ENCODE assay signal across 11 mouse cellular contexts in genomic region chr19:24797606-24798005, GRCm38 (mm10).
DNase-seq lines count a peak whose midpoint lies in the region; ATAC-seq lines count a peak whose summit lies in the region.
"Had no signal": no experiment of that assay in that cellular context is flagged by ENCODE, and none has a peak within 500 bp of the region (broad histone marks: within the 10 kb centered on the region; RNA-seq: fewer than 3 reads in every experiment).

No protein-coding gene starts in this region.

- DNase-seq in intestine, embryonic 14.5 days (ENCODE audit: low spot score), result peak; percentile 49
- DNase-seq in skeletal muscle tissue, adult 2 months (ENCODE audit: low read depth, low spot score), result peak; percentile 13
- DNase-seq in hindbrain, embryonic 10.5 days (ENCODE audit: low spot score), result no peak
- DNase-seq in urinary bladder, adult 18-20 months (ENCODE audit: low spot score in 2 of 2), result no peak
- DNase-seq: adrenal gland, adult 8-10 months had no signal

- no peak for ATAC-seq in intestine, embryonic 14.5 days (replicated peaks; ENCODE audit: low FRiP score, low TSS enrichment, low read depth)
- ATAC-seq in intestine, embryonic 15.5 days, result no peak
- peak; percentile 54 for ATAC-seq in heart, embryonic 12.5 days (ENCODE audit: insufficient number of reproducible peaks, low FRiP score)
- peak; percentile 75 for ATAC-seq in kidney, embryonic 16.5 days (ENCODE audit: low FRiP score, low TSS enrichment)
- ATAC-seq in monocyte, adult 5-6 weeks (replicated peaks; ENCODE audit: insufficient number of reproducible peaks, low FRiP score, low TSS enrichment, poor library complexity, severe bottlenecking), result no peak

- WGBS in intestine, embryonic 14.5 days, result 43% methylated on average over 9 of the region's 9 CpGs
- 59% methylated on average over 9 of the region's 9 CpGs for WGBS in intestine, embryonic 15.5 days
- 51% methylated on average over 9 of the region's 9 CpGs for WGBS in heart, embryonic 12.5 days
- 39% methylated on average over 9 of the region's 9 CpGs for WGBS in kidney, embryonic 16.5 days
- 76% methylated on average over 9 of the region's 9 CpGs for WGBS in hindbrain, embryonic 10.5 days

- H3K27ac ChIP-seq in intestine, embryonic 14.5 days (ENCODE audit: low read depth), result peak overlapping the region; percentile 51; the same call in 1 of the 2 replicates
- no peak overlapping the region for H3K27ac ChIP-seq in intestine, embryonic 15.5 days
- peak overlapping the region; percentile 47; the same call in 1 of the 2 replicates for H3K27ac ChIP-seq in heart, embryonic 12.5 days (ENCODE audit: poor library complexity, severe bottlenecking)
- H3K27ac ChIP-seq in kidney, embryonic 16.5 days (ENCODE audit: low read length), result peak overlapping the region; percentile 75
- no peak overlapping the region for H3K27ac ChIP-seq in hindbrain, embryonic 10.5 days
- H3K27ac ChIP-seq: embryonic facial prominence, embryonic 12.5 days had no signal

- no peak overlapping the region for H3K9ac ChIP-seq in intestine, embryonic 14.5 days (ENCODE audit: low read length)
- H3K9ac ChIP-seq in intestine, embryonic 15.5 days, result no peak overlapping the region
- H3K9ac ChIP-seq in heart, embryonic 12.5 days, result no peak overlapping the region
- H3K9ac ChIP-seq in kidney, embryonic 16.5 days (replicated peaks; ENCODE audit: low read length), result no peak overlapping the region
- H3K9ac ChIP-seq: embryonic facial prominence, embryonic 12.5 days had no signal

- H3K36me3 ChIP-seq in intestine, embryonic 14.5 days (ENCODE audit: control insufficient read depth, insufficient read depth, low read length), result no peaks in the 10 kb centered on the region
- H3K36me3 ChIP-seq in intestine, embryonic 15.5 days, result no peaks in the 10 kb centered on the region
- no peaks in the 10 kb centered on the region for H3K36me3 ChIP-seq in heart, embryonic 12.5 days
- H3K36me3 ChIP-seq in kidney, embryonic 16.5 days (ENCODE audit: insufficient read depth, low read length), result no peaks in the 10 kb centered on the region
- no peaks in the 10 kb centered on the region for H3K36me3 ChIP-seq in hindbrain, embryonic 10.5 days
- H3K36me3 ChIP-seq: embryonic facial prominence, embryonic 12.5 days had no signal

- no peak overlapping the region for H3K4me2 ChIP-seq in intestine, embryonic 14.5 days (ENCODE audit: low read length)
- no peak overlapping the region for H3K4me2 ChIP-seq in intestine, embryonic 15.5 days (replicated peaks)
- H3K4me2 ChIP-seq in heart, embryonic 12.5 days, result no peak overlapping the region
- H3K4me2 ChIP-seq in kidney, embryonic 16.5 days (replicated peaks; ENCODE audit: low read depth, low read length), result no peak overlapping the region
- H3K4me2 ChIP-seq: embryonic facial prominence, embryonic 12.5 days had no signal

- H3K27me3 ChIP-seq in intestine, embryonic 14.5 days (replicated peaks; ENCODE audit: control insufficient read depth, insufficient read depth, low read length), result no peaks in the 10 kb centered on the region
- H3K27me3 ChIP-seq in intestine, embryonic 15.5 days (replicated peaks), result no peaks in the 10 kb centered on the region
- H3K27me3 ChIP-seq in heart, embryonic 12.5 days (replicated peaks), result no peaks in the 10 kb centered on the region
- H3K27me3 ChIP-seq in kidney, embryonic 16.5 days (ENCODE audit: insufficient read depth, low read length), result no peaks in the 10 kb centered on the region
- peaks cover 6% of the 10 kb centered on the region; the same call in 1 of the 2 replicates for H3K27me3 ChIP-seq in hindbrain, embryonic 10.5 days (ENCODE audit: insufficient read depth, poor library complexity, severe bottlenecking)
- H3K27me3 ChIP-seq: embryonic facial prominence, embryonic 12.5 days had no signal

- H3K4me1 ChIP-seq in intestine, embryonic 14.5 days (replicated peaks; ENCODE audit: control insufficient read depth, insufficient read depth, low read length), result 0 out of 2 replicates have a peak, but pooled peaks cover 10% of the 10 kb centered on the region
- H3K4me1 ChIP-seq in intestine, embryonic 15.5 days (replicated peaks), result no peaks in the 10 kb centered on the region
- H3K4me1 ChIP-seq in heart, embryonic 12.5 days (replicated peaks), result peaks cover 27% of the 10 kb centered on the region
- peaks cover 3% of the 10 kb centered on the region for H3K4me1 ChIP-seq in kidney, embryonic 16.5 days (ENCODE audit: insufficient read depth, low read length)
- H3K4me1 ChIP-seq in hindbrain, embryonic 10.5 days (replicated peaks), result no peaks in the 10 kb centered on the region; the same call in none of the 2 replicates
- H3K4me1 ChIP-seq: embryonic facial prominence, embryonic 12.5 days had no signal

- H3K4me3 ChIP-seq in intestine, embryonic 14.5 days (ENCODE audit: low read depth, low read length), result no peak overlapping the region
- H3K4me3 ChIP-seq in intestine, embryonic 15.5 days (replicated peaks), result no peak overlapping the region
- no peak overlapping the region for H3K4me3 ChIP-seq in heart, embryonic 12.5 days
- no peak overlapping the region for H3K4me3 ChIP-seq in kidney, embryonic 16.5 days (ENCODE audit: low read length)
- no peak overlapping the region for H3K4me3 ChIP-seq in hindbrain, embryonic 10.5 days
- H3K4me3 ChIP-seq: embryonic facial prominence, embryonic 12.5 days; myocyte had no signal

- no peaks in the 10 kb centered on the region for H3K9me3 ChIP-seq in intestine, embryonic 14.5 days (ENCODE audit: control insufficient read depth, low read length)
- no peaks in the 10 kb centered on the region for H3K9me3 ChIP-seq in intestine, embryonic 15.5 days
- H3K9me3 ChIP-seq in heart, embryonic 12.5 days (replicated peaks), result no peaks in the 10 kb centered on the region
- no peaks in the 10 kb centered on the region for H3K9me3 ChIP-seq in kidney, embryonic 16.5 days (ENCODE audit: low read length)
- no peaks in the 10 kb centered on the region for H3K9me3 ChIP-seq in hindbrain, embryonic 10.5 days
- H3K9me3 ChIP-seq: embryonic facial prominence, embryonic 12.5 days had no signal

Comparison
In these comparisons a context has a peak if more than half of its experiments do, and no peak if none do; other contexts are left out.
1. H3K27ac ChIP-seq: peak in intestine, embryonic 14.5 days (single experiment), heart, embryonic 12.5 days (single experiment) and kidney, embryonic 16.5 days (single experiment); none in intestine, embryonic 15.5 days (single experiment) and hindbrain, embryonic 10.5 days (single experiment).
2. ATAC-seq: peak in heart, embryonic 12.5 days (single experiment) and kidney, embryonic 16.5 days (single experiment); none in intestine, embryonic 14.5 days (single experiment), intestine, embryonic 15.5 days (single experiment) and monocyte, adult 5-6 weeks (single experiment).
3. DNase-seq: peak in intestine, embryonic 14.5 days (single experiment) and skeletal muscle tissue, adult 2 months (single experiment); none in hindbrain, embryonic 10.5 days (single experiment) and urinary bladder, adult 18-20 months (0 of 2).